Mouse (Mus musculus): ENCODE data around the gene Chrnb1.

DNA sequence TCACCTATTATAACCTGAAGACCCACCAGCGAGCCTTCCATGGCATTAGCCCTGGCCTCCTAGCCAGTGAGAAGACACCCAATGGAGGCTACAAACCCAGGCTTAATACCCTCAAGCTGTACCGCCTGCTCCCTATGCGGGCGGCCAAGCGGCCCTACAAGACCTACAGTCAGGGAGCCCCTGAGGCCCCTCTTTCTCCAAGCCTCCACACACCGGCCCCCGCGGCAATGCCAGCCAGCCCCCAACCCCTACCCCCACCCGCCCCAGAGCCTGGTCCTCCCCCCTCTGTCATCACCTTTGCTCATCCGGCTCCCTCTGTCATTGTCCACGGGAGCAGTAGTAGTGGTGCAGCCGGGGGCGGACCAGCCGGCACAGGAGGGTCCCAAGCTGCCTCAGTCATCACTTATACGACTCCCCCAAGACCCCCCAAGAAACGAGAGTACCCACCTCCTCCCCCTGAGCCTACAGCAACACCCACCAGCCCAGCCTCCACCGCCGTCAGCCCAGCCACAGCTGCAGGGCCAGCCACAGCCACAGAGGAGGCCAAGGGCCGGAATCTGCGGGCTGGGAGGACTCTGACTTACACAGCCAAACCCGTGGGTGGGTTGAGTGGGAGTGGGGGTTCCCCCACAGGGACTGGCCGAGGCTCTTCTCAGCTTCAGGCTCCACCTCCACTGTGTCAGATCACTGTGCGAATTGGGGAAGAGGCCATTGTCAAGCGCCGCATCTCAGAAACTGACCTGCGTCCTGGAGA is 18.1 kb downstream of the Chrnb1 start:
- TF ChIP-seq CTCF (IDR thresholded peaks at IDR 0.05; ENCODE audit: insufficient read depth, low read depth, low read length) (no peak), POLR2A (IDR thresholded peaks at IDR 0.05; ENCODE audit: insufficient read depth, low read depth, low read length) (no peak)

All from olfactory bulb, adult 2 months (tissue).